Mouse (Mus musculus) gastrocnemius, postnatal 25 days (tissue): ENCODE data around the gene 4933400A11Rik. TPM values are rescaled to one million over a fixed set of nuclear protein-coding genes. Genes with fewer than 3 reads are reported as not detected.

Experiments used
- DNase-seq: peaks from one replicate; pipeline ENCODE4 v3.0.0; 2022
- long read RNA-seq, 2 experiments: library from polyadenylated mRNA; stranded (forward); transcript quantifications; one replicate each; pipeline ENCODE4 v2.0.0; 2021
- total RNA-seq, 2 experiments: library from RNA; stranded (reverse); gene quantifications; 1 replicate in 1 of 2; 2 replicates in 1 of 2; pipeline ENCODE4 v1.2.3; 2021

4933400A11Rik gene
- total RNA-seq, result not detected
- long read RNA-seq, experiment 1, result 0 reads
- long read RNA-seq, experiment 2, result 0 reads

DNA sequence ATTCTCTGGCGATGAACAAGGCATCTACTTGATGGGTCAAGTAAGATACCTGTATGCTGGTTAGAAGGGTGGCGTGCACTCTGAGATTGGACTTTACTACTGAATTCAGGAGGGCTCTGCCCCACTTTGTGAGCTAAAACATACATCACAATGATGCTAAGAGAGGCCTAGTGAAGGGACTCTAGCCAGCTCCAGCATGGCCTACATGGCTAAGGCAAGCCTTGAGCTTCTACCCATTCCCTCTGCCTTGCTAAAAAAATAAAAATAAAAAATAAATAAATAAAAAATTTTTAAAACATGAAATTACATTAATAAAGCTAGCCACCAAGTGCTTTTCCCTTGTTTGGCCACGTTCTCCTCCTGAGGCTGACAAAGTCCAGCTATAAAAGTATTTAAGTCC is at the start of gene 4933400A11Rik:
Gene 4933400A11Rik (minus strand): TSS at position 101 of the 400 bp plus-strand sequence.
- DNase-seq, result no peak

DNA sequence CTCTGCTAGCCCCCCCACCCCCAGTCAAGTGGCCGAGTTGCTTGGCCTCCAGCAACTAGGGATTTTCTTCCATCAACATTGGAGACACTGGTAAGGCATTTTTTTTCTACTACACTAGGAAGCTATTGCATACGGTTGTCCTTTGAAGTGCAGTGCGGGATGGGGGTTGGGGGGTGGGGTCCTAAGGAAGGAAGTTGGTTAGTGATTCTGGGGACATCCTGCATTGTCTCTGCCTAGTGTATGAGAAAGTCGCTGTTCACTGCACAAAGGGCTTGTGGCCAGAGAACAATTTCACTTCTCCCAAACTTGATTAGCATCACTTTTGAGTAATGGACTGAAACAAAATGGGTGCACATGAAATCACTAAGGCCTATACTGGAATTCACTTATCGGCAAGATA is 48.7 kb upstream of the 4933400A11Rik start:
- DNase-seq, result no peak

DNA sequence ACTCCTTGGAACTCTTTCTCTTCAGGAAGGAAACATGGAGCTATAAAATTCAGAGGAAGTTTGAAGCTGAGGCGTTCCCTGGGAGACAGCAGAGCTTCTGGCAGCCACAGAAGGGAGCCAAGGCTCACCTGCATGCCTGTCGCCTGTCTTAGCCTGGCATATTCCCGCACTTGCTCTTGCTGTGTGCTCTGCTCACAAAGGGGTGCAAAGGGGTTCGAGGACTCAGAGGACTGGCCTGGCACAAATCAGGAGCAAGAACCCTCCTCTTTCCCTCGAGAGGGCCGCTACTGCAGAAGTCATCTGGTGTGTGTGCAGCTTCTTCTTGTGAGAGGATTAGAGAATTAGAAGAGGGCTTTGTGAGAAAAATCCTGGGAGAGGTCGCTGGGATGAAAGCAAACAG is 48.3 kb upstream of the 4933400A11Rik start:
- DNase-seq, result no peak

DNA sequence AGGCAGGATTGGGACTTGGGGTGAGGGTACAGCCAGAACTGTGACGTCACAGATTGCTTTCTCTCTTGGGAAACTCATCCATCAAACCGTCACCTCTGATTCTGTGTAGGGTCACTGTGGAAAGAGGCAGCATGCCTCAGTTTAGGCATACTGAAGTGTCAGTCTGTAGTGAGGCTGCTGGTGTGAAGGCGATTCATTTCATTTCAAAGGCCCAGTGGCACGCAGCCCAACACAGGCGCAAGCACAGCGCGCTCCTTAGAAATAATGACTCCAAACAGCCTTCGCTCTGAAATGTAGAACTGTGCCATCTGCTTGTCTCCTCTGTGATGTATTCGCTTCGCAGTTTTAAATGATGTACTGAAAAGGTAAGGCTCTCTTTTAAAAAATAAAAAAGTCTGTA is 47.5 kb upstream of the 4933400A11Rik start:
- no peak for DNase-seq

GRCm38 (mm10) chrX:169813673-169814072 is 34.2 kb upstream of the 4933400A11Rik start:
- DNase-seq, result no peak

DNA sequence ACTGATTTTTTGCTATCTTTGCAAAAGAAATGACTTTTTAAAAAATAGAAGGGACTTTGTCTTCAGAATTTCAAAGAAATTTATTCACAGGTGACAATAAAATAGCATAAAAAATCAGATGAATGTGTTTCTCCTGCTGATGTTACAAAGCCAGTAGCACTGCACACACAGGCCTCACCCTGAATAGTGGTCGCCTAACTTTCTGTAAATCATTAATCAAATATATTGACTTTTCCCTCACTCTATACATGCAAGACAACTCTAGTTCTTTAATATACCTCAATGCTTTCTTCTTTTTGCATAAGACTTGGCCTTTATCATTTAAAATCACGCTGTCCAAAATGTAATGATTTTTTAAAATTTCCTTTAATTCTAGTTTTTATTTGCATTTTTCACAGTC is 32.3 kb upstream of the 4933400A11Rik start:
- no peak for DNase-seq

- no peak for DNase-seq
These were observed 31.9 kb upstream of the 4933400A11Rik start for GRCm38 (mm10) chrX:169811318-169811717.

GRCm38 (mm10) chrX:169807744-169808143 is 28.3 kb upstream of the 4933400A11Rik start:
- no peak for DNase-seq

DNA sequence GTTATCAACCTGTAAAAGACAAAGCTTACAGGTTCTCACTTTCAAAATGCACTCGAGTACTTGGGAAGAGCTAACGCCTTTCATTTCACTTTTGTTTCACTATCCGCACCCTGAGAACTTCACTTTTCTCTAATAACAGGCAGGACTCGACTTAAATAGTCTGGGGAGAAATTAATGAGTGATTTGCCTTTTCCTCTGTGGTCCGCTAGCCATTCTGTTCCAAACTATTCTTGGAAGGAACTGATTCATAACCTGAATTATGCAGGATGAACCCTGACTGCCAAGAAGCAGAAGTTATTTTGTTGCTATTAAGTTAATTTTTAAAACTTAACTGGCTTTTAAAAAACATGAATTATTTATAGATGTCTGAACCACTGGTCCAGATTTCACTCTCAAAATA is 26.4 kb upstream of the 4933400A11Rik start:
- no peak for DNase-seq

DNA sequence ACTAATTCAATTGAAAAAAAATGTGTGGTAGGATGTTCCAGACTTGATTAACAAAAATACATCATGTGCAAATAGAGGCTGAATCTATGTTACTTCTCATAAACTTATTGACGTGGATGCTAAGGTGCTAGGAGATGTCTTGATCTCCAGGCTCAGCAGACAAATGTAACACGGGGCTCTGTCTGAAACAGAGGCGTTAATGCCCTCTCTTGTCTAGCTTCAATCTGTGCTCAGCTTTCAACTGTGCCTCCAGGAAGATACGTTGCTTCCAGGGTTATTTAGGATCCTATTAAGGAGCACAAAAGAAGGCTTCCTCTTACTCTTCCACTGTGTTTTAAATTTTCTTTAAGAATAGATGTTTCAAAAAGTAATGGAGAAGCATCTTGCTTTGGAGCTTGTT is 20.8 kb upstream of the 4933400A11Rik start:
- DNase-seq, result no peak

DNA sequence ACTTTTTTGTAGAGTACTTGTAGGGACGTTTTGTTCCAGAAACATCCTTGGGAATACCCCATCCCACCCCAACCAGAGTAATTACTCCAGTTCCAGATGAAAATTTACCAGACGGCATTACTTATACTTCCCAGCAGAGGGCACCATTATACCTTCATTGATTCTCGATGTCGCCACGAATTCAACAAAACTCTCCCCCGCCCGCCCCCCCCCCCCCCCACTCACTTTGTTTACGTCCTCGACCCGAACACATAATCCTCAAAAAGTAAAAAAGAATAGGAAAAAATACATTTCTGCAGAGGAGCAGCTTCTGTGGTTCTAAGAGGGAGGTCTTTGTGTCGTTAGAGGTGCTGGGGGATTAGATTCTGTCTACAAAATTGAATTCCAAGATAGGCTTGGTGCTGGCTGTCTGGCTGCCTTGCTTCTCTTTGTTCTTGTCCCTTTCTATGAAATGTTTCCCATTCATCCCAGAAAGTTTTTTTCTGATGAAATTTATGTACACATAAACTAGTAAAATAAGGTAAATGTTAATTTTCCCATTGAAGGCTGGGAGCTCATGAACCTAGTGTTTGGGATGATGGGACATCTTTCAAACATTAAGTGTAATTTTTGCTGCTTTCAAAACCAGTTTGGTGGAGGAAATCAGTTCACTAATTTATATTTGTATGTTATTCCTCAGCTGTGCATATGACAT is 19.7 kb upstream of the 4933400A11Rik start:
- DNase-seq, result no peak

GRCm38 (mm10) chrX:169797148-169797547 is 17.7 kb upstream of the 4933400A11Rik start:
- DNase-seq, result no peak

DNA sequence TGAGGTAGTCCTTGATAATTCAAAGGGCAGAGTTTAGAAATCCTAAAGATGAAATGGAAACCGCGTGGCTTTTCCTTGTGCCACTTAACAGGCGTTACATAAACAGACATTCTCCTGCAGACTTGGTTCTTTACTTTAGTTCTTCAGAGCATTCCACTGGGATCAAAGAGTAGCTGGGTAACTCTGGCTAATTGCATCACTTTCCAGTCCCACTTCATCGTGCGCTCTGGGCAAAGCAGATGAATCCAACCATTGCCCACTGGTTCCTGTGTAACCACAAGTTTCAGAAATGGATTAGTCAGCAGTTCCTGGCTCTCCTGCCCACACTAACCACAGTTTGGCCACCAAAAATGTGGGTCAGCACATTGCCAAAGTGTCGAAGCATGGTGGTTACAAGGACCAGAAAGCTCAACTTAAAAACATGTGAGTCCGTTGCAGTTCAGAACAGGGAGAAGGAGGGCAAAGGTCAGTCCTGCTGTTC is 15.4 kb upstream of the 4933400A11Rik start:
- peak; percentile 8 for DNase-seq

- peak; percentile 12 for DNase-seq
These were observed 15.0 kb upstream of the 4933400A11Rik start for GRCm38 (mm10) chrX:169794421-169794820.

GRCm38 (mm10) chrX:169792879-169793278 is 13.4 kb upstream of the 4933400A11Rik start:
- no peak for DNase-seq

DNA sequence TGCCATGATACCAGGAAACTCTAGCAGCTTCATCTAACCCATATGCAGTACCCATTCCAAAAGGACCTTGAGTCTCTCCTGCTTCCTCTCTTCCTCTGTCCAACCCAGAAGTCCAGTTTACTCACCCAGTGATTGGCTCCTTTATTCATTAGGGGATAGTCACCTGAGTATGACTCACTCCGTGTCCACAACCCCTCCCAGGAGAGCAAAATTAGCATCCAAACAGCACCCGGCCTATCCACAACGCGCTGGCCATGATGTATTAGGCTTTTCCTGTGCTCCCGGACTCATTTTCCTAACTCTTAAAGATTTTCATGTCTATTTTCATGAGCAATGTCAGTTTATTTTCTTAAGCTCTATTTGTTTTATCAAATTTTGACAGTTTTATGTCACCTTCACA is 10.3 kb upstream of the 4933400A11Rik start:
- no peak for DNase-seq

DNA sequence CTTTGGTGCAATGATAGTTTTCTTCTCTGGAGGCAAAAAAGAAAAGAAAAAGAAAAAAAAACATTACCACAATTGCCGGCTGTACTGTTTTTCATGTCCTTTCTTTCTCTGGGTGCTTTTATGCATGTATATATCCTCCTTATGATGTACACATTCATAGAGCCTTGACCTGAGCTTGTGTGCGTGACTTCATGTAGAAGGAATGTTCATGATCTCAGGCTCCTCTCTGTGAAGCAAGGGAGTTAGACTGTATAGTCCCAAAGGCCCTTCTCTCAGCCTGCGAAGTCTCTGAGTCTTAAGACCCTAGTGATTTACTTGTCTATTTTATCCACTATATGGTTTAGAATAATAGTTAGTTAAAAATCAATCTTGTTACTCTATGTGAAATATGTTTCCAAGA is 21.4 kb downstream of the 4933400A11Rik start:
- DNase-seq, result no peak

DNA sequence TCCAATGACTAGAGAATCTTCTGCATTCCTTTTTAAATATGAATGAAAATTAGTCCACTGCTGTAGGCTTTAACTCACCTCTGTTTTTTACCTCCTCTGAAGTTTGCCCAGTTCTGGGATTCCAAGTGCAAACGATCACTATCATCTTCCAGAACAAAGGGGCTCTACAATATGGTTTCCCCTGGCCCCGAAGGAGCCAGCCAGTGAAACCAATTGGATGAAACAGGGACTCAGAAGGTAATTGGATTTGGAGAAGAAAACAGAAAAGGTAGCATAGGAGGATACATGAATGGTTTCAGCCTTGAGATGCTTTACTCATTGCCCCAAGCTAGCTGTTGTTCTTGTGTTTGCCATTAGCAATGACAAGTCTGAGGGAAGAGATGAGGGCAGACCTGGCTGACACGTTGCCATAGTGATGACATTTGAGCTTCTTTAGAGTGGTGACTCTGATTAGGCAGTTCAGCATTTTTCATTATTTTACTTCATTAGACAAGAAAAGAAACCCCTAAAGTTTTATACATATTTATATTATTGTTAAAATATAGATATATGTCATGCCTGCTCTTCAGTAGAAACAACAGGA is 44.0 kb downstream of the 4933400A11Rik start:
- no peak for DNase-seq

Other genes with a start within 250 kb of the 4933400A11Rik start
- 1 to 10 TPM; 3.1 to 6.7 TPM for gene Mid1, start 94.4 kb downstream of the 4933400A11Rik start, total RNA-seq
- 10 to 100 TPM; 31.6 to 43.1 TPM for gene Gm21887, start 230.0 kb upstream of the 4933400A11Rik start, total RNA-seq